Mouse (Mus musculus) lung, postnatal 4 days (tissue): ENCODE measurements around the gene Kcng4.
A peak's percentile ranks its signal among the peaks of the same experiment; 100 is the strongest.

Experiments
- DNase-seq, 2 experiments: peaks; one replicate each; pipeline ENCODE4 v3.0.0; 2021

Gene Kcng4

DNA sequence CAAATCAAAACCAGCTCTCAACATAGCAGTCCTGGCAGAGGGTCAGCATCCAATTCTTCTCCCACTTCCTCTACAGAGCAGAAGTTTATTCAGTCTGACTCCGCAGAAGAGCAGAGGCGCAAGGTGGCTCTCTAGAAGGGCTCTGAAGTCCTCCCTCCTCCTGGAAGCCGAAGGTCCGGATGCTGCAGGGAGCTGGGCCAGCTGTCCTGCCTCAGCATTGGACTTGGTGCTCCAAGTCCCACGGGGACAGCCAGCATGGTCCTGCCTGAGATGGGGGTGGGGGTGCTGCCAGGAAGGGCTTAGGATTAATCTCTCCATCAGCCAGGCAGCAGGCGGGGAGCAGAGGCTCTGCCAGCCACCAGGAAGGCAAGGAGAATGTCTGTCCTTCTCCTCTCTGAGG lies at the start of gene Kcng4:
Kcng4 (minus strand) TSS at position 303 of the 400 bp plus-strand sequence.
- peak; percentile 25 to 46 for DNase-seq

DNA sequence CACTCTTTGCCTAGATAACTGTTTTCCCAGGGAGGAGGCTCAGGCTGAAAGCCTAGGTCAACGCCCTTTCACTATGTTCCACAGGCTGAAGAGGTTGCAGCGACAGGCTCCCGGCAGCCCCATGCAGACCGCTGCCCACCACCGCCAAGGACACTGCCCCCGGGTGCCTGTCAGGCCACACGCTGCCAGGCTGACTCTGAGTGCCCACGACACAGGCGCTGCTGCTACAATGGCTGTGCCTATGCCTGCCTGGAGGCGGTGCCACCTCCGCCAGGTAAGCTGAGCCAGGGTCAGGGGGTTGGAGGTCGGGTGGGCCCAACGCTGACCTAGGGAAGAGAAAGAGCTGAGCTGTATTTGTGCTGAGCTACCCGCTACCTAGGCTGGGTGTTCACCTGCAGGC lies 43.7 kb upstream of the Kcng4 start:
- peak in 1 of 2 experiments; percentile 36 for DNase-seq

DNA sequence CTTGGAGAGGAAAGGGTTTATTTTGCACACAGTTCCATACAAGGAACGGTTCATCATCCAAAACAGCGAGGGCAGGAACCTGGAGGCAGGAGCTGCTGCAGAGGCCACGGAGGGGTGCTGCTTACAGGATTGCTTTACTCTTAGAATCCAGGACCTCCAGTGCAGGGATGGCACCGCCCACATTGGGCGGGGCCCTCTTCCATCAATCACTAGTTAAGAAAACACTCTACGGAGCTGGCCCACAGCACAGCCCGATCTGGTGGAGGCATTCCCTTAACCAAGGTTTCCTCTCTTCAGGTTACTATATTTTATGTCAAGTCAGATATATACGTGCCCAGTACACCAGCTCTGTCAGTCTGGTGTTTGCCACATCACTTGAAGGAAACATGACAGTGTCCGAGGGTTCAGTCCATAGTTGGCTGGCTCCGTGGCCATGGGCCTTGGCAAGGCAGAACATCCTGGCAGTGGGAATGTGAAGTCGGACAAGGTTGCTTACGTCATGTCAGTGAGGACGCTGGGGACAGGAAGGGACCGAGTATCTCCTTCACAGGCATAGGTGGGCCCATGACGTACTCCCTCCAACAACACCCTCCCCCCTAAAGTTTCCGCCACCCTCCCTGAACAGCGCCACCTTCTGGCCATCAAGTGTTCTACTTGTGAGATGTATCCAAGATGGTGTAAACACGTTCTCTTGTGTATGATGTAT lies 42.8 kb upstream of the Kcng4 start:
- DNase-seq, result peak; percentile 57 to 66

DNA sequence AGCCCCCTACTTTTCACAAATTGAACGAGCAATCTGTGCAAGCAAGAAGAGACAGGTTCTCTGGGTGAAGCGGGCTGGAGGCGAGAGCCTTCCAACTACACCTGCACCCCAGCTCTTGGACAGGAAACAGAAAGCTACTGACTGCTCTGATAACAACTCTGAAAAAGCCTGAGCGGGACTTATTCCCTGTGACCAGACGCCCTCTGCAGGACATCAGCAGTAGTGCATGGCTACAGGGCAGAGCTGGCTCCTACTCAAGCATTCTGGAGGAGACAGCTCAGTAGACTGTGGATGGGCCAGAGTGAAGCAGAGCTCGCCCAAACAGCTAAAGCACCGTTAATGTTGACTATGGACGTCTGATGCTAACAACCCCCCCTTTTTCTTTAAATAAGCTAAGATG lies 40.9 kb upstream of the Kcng4 start:
- peak; percentile 87 to 91 for DNase-seq

DNA sequence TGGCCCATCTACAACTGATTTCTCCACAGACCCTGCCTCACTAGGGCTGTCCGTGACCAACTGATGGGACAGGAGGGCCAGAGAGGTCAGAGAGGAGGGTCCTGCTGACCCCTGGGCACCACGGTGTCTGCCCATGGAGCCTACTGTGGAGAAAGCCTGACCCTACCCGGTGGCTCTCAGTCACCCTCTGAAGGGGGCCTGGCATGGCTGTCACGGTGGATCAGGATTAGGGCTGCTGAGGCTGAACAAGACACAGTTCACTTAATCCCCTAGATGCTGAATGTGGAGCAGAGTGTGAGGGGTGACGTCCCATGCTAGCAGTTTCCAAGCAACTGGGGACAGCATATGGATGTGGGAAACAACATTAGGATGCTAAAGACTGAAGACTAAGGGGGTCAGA lies 40.0 kb upstream of the Kcng4 start:
- no peak for DNase-seq

DNA sequence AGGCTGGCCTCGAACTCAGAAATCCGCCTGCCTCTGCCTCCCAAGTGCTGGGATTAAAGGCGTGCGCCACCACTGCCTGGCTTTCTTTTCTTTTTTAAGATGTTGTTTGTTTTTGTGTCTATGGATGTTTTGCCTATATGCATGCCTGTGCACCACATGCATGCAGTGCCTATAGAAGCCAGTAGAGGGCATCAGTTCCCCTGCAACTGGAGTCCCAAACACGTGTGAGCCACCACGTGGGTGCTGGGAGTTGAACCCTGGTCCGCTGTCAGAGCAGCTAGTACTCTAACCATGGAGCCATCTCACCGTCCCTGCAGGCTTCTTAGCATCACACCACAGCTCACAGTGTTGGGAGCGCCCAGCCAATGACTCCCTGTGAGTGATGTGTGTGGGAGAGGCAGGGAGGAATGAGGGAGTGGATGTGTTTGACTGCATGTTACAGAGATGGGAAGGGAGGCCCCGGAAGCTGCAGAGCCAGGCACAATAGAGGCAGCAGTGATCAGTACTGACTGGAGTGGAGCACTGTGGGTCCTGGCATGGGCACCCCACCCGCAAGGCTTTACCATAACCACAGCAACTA lies 38.6 kb upstream of the Kcng4 start:
- DNase-seq, result no peak

DNA sequence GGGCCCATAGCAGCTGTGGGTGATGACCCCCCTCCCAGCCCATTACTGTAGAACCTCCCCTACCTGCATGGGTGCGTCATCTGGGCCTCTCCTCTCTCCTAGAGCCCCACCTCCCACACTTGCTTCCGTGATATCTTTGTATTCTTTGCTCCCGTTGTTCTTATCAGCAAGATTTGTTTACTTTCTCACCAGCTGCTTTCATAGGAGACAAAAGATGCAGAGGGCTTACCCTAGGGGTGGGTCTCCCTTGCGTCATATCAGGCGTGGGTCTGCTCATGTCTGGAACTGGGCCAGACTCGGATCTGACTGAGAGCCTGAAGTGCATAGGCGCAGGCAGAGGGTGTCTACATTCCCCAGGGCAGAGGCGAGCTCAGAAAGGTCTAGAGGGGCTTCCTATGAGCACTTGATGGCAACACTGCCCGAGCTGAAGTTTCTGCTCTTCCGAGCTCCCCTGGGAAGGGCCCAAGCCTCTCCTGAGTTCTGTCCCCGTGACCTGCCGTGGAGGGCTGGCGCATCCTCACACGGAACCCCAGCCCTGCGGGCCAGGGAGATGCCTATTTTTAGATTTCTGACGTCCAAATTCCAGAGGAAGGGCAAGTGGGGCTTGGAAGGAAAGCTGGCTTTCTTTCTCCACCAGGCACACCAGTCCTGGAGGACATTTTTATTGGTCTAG lies 35.1 kb upstream of the Kcng4 start:
- DNase-seq, result peak; percentile 84 to 88

DNA sequence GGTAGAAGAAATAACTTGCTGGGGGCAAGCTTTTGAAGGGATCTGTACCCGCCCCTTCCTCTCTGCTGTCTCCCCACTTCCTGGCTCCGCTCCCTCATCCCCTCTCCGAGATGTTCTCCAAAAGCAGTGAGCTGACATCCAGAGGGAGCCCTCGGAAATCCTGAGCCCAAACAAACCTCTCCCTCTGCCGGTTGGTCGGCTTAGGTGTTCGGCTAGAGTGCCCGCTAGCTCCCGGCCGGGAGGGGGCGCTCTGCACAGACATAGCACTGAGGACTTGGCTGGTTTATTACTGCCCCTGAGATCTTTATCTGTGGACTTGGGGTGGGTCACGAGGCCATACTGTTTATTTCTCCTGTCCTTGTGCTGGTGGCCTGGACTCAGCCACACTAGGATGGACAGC lies 33.8 kb upstream of the Kcng4 start:
- peak; percentile 64 to 66 for DNase-seq

DNA sequence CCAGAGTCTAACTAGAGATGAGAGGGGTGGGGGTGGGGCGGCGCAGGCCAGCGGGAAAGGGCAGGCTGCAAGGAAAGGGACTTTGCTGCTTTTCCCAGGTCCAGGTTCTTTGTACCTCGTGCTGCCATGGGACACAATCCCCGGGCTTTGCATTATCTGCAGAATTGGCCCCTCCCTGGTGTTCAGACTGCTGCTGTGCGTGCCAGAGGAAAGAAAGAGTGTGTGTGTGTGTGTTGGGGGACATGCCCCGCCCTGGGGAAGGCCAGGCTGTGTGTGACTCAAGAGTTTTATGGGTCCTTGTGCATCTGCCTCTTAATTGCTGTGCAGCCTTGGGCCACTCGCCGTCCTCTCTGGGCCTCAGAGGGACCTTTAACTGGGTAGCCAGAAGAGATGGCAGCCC lies 33.0 kb upstream of the Kcng4 start:
- no peak for DNase-seq

DNA sequence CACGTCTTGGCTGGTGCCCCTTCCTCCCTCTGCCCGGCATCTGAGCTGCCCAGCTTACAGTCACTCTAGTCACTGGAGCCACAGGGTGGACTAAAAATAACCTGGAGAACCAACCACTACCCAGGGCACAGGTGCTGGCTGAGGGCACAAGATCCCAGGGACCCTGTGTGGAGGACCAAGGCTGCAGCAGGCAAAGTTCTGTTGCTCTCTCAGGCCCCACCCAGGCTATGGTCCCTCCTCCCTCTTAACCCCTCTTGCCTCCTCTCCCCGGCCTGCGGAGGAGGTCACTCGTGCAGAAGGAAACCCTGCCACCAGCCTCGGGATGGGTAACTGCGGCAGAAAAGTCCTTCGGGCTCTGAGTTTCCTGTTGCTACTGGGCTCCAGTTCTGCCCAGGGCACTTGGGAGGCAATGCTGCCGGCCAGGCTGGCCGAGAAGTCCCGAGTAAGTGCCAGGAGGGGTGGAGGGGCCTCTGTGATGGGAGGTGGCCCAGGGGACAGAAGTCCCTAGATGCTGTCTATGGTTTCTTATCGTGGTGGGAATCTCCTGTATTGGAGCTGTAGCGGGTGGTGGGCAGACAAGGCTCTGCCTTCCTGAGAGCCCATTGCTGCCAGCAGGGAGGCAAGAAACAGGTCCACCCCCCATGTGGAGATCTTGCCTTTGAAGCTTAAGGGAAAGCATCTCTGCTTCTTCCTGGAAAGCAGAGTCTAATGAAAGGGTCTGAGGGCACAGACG lies 30.9 kb upstream of the Kcng4 start, which contains the start of gene Wfdc1:
Wfdc1 (plus strand) TSS at position 147 of the 733 bp plus-strand sequence.
- DNase-seq, result peak; percentile 54 to 55

DNA sequence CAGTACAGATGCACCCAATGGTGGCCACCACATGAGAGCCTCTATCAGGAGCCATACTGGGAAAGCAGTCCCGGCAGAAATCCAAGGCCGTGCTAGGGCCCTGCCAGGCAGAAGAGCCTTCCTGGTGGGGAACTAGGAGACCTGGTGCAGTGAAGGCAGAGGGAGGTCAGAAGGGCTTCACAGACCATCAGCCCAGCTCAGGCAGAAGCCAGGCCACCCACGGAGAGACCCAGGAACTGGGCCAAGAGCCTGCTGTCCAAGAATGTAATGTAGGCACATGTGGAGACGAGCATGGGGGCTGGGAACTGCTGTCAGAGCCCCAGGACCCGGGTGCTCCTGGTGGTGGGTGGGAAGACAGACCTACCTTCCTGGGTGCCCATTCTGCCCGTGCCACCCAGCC lies 29.8 kb upstream of the Kcng4 start:
- DNase-seq, result peak; percentile 32 to 71

DNA sequence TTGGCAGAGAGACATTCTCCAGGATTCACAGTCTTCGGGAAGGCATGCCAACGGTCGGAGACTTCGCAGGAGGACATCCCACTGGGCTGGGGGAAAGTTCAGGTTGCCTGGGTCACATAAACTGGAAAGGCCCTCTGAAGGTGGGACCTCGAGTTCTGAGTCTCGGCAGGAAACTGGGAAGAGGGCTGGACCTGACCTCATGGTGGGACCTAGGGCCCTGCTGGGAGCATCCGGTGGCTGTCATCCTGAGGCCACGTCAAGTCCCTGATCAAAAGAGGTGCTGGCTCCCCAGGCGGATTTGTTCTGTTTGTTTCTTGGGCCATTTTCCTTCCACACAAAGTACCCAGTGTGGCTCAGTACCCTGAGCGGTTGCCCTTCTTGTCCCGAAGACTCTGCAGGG lies 28.0 kb upstream of the Kcng4 start:
- DNase-seq, result no peak

DNA sequence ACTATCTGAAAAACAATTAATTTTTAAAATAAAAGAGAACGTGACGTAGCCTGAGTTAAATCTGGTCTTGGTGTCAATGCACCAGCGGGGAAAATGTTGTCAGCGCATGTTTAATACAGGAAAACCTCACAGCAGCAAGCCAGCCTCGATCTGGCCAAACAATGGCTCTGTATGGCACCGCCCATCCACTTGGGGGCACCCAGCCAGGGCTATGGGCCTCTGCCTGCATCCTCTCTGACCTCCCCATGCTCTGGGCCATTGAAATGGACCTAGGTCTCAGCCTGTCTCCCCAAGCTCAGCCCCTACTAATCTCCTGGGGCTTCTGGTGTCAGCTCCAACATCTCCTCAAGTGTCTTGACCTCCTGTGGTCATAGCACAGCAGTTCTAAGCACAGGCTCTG lies 26.4 kb upstream of the Kcng4 start:
- peak; percentile 60 to 73 for DNase-seq

DNA sequence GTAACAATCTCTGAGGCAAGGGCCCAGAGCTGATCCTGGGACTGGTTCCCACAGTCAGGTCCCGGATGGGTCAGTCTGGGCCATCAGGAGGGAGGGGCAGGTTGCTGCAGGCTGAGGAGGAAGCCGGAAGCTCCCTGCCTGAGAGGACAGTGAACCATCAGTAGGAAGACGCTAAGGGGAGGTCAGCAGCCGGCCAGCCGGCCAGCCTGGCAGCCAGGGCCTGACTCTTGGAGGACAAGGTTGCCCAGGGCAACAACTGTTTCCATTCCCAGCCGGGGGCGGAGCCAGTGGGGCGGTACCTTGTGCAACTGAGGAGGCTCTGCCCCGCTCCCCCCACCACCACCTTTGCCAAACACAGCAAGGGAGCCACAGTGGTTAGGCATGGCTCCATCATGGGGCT lies 25.6 kb upstream of the Kcng4 start:
- DNase-seq, result peak; percentile 80 to 86

DNA sequence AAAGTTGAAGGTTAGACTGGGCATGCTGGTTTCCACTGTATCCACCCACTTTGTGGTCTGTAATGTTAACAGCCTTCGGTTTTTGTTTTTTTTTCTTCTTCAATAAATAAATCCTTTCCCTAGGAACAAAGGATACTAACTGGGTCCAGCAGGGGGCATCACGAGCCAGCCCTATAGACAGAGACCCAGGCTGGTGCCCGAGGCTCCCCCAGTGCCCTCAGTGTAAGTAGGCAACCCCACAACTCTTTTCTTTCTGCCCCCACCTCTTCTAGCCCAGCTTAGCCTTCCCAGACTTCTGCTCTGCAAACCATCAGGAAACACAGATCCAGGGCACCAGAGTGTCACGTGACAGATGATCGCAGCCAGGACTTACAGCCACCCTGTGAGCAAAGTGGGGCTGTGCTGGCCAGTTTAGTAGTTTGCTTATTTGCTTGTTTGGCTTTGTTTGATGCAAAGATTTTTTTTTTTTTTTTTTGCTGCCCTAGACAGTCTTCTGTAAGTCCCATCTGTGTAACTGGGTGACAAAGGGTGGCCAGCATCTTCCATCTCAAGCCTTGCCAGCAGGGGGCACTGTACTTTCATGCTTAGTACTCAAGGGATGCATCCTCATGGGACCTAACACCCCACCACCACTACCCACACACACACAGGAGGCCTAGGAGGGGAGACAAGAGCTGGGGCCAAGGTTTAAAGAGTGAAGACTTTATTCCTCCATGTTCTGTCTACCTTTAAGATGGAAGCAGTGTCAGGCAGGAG lies 21.4 kb upstream of the Kcng4 start:
- peak; percentile 39 to 67 for DNase-seq

DNA sequence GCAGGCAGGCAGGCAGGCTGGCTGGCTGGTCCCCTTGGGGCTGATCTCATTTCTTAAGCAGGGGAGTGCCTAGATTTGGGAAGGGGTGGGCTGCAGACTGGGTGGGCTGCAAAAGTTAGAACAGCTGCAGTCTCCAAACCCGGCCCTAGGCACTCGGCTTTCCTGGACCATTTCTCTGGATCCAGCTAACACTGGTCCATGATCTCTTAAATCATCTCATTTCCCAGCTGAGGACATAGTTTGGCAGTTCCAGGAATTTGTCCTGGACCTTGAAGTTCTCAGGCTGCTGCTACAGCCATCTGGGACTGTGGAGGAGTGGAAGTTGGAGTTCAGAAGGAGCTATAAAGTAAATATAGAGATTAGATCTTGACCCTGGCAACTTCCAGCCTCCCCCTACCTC lies 15.8 kb upstream of the Kcng4 start:
- DNase-seq, result no peak

DNA sequence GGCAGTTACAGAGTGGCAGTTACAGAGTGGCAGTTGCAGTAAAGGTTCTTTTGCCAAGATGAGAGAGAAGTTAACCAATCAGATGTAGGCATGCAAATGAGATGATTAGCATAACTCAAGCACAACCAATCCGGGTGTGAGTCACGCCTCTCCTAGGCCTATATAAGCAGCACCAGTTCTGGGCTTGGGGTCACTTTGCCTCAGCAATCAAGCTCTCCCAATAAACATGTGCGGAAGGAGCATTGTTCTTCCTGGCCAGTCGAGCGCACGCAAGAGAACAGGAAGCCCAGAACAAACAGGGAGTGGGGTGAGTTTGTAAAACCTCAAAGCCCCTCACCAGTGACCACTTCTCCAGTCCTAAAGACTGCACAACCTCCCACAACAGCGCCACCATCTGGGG lies 11.4 kb upstream of the Kcng4 start:
- no peak for DNase-seq

DNA sequence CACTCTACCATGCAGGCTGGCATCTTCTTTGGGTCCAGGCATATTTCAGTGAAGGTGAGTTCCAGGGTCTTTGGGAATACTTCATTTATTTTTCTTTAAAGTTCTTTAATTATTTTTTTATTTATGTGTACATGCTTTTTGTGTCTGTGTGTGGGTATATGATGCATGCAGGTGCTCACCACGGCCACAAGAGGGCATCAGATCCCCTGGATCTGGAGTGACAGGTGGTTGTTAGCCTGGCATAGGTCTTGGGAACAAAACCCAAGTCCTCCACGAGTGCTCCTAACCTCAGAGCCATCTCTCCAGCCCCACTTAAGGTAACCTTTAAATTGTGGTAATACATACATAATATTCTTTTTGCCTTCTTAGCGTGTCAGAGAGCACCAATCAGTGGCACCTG lies 10.7 kb upstream of the Kcng4 start:
- DNase-seq, result no peak

DNA sequence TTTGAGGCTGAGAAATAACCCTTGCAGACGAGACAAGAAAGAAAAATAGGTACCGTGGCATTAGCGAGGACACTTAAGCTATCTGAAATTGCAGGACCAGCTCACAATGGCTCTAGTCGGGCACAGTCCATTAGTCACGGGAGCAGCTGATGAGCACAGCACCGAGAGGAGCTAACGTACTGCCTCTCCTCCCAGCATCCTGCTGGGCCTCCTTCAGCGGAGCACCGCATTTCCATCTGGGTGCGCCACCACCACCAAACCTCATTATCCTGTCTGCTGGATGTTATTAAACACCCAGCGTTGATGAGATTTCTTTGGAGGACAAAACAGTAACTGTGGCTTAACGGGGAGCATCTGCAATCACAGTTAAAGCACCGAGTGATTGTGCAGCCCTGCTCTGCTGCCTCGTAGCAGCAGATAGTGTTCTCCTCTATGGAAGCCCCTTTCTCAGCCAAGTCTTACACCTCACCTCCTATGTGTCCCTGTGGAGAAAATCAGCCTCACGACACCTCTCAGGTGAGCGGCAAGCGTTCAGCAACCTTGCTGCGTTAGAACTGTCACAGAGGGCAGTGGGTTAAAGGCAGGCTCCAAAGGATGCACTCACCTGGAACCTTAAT lies 9.6 kb upstream of the Kcng4 start:
- DNase-seq, result no peak

DNA sequence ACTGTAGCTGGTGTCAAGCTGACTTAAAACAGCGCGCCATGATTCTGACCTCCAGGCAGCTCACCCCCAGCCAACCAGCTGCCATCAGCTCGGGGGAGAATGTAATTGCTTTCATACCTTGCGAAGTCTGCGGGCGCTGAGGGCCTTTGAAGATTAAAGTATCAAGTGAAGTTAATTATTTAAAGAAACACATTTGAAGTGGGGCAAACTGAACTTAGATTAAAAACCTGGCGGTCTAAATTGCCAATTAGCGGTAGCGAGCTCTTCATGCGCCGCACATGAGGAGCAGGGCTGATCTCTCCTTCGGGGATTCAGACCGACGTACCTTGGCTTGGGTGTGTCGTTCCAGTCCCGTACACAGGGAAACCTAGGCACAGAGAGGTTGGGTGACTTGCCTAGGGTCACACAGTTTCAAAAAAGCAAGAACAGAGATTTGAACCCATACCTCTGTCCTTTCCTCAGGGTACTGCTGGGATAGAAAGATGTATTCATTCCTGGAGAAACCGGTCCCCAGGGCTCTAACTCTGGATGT lies 9.0 kb upstream of the Kcng4 start:
- DNase-seq, result no peak

DNA sequence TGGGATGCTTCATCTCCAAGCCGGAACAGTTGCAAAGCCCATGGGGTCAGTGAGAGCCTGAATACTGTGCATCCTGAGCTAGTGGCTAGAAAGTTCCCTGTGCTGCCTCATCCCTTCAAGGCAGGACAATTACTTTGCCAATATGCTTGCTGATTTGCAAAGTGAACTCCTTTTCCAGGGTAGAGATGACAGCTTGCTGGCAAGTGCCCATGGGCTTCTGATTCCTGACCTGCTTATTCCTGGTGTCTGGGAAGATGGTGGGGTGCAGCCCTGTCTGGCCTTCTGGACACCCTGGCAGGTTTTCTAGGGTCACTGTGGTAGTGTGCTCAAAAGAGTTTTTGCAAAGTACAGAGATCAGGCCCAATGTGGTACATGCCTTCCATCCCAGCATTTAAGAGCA lies 7.5 kb upstream of the Kcng4 start:
- DNase-seq, result no peak

DNA sequence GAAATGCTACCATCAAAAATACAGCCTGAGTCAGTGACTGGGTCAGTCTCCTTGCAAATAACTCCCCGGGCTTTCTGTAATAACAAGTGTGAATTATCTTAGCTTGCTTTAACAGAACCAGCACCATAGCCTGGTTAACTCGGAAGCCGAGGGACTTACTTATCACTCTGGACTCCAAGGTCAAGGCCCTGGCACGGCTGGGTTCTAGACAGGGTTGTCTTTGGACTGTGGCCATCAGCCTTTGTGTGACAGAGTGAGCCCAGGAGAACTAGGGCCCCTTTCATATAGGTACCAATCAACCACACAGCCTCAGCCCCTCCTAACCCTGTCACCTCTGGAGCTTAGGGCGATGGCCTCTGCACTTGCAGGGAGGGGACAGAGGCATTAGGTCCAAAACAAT lies 5.6 kb upstream of the Kcng4 start:
- DNase-seq, result no peak
